Mouse (Mus musculus) heart, adult 2 months (tissue): ENCODE measurements around the gene Nsg1.

ENCODE experiments used
- CTCF ChIP-seq: fragments of 200-600 bp; IDR thresholded peaks from 2 replicates; pipeline ENCODE4 v1.8.1; 2022; ENCODE audit warnings: antibody characterized with exemption, mild to moderate bottlenecking, moderate library complexity
- POLR2A ChIP-seq: fragments of 200-500 bp; IDR thresholded peaks from 2 replicates; pipeline ENCODE4 v1.6.1; 2011; ENCODE audit warnings: mild to moderate bottlenecking, low read depth, low read length, control low read depth; ENCODE audit not compliant: insufficient read depth

GRCm38 (mm10) chr5:38190907-38191306 is 31.2 kb upstream of the Nsg1 start:
- TF ChIP-seq CTCF (no peak), POLR2A (no peak)
